Mouse (Mus musculus) lung, postnatal 0 days (tissue): ENCODE measurements at regions not wholly inside any gene's neighbourhood (a gene's known extent, or its start where the extent isn't known, plus 50 kb on each side); places are given as distances from the start of the nearest gene placed in this dataset.

Experiments used
- CTCF ChIP-seq: IDR thresholded peaks from 2 replicates; pipeline ENCODE4 v1.5.1; 2016; ENCODE audit warnings: antibody characterized with exemption, mild to moderate bottlenecking
- EP300 ChIP-seq: IDR thresholded peaks from 2 replicates; pipeline ENCODE4 v1.6.1; 2016; ENCODE audit warnings: antibody characterized with exemption, mild to moderate bottlenecking, control low read depth

DNA sequence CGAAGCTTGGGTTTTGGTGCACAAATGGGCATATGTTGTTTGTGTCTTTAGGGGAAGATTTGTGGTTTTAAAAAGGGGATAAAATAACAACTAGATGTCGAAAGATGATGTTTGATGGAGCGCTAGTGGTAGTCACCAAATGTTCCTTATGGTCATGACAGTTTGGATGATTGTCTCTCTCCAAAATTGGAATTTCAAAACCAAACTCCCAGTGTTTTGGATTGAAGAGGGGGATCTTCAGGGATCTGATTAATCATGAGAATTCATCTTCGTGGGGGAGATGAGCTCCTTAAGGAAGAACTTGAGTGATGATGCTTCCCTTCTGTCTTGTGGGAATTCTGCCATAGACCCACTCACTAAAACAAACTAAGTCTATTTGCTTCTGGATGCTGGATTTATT lies 151.3 kb upstream of the Lrrc4c start:
- no peak for TF ChIP-seq EP300
- TF ChIP-seq CTCF, result no peak
